Mouse (Mus musculus) G1E (cell line): ENCODE measurements around the gene Ube2h.

Source experiments
- CTCF ChIP-seq: IDR thresholded peaks from 2 replicates; pipeline ENCODE4 v1.5.1; 2012; ENCODE audit warnings: low read depth, low read length, inconsistent platforms, mixed read lengths
- GATA1 ChIP-seq: IDR thresholded peaks from 2 replicates; pipeline ENCODE4 v1.6.1; 2012; ENCODE audit warnings: borderline replicate concordance, low read length, inconsistent platforms, mixed read lengths
- GATA2 ChIP-seq: IDR thresholded peaks from 2 replicates; pipeline ENCODE4 v1.6.1; 2012; ENCODE audit warnings: low read depth, low read length, inconsistent platforms, borderline replicate concordance
- POLR2AphosphoS5 ChIP-seq: IDR thresholded peaks from 2 replicates; pipeline ENCODE4 v1.6.1; 2012; ENCODE audit warnings: low read depth, low read length, inconsistent platforms; ENCODE audit not compliant: insufficient replicate concordance
- TAL1 ChIP-seq: conservative IDR thresholded peaks from 2 replicates; pipeline ENCODE4 v1.6.1; 2012; ENCODE audit warnings: low read depth, low read length, inconsistent platforms, mixed read lengths

DNA sequence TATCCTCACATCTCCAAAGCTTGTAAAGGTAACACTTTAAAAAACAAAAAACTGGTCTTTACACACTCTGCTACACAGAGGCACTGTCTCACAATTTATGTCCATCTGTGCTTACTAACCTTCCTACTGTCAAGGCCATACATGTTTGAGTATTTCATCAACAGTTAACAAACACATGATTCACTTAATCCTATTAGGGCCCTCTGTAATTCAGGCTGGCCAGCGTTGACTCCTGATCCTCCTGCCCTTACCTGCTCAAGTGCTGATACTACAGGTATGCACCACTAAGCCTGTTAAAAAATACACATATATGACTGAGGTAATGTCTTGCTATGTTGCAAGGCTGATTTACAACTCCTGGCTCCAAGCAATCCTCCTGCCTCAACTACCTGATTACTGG is 46.4 kb downstream of the Ube2h start:
- no peak for TF ChIP-seq CTCF
- TF ChIP-seq GATA1, result no peak
- TF ChIP-seq POLR2AphosphoS5, result no peak
- TF ChIP-seq TAL1, result no peak
- no peak for TF ChIP-seq GATA2
